Mouse (Mus musculus) frontal cortex, postnatal 25 days (tissue): ENCODE measurements around the gene Mitf.
A peak's percentile ranks its signal among the peaks of the same experiment; 100 is the strongest.

Experiments used
- DNase-seq, 2 experiments: peaks; one replicate each; pipeline ENCODE4 v3.0.0; 2022; ENCODE audit warnings: low spot score in 2 of 2

Gene Mitf

DNA sequence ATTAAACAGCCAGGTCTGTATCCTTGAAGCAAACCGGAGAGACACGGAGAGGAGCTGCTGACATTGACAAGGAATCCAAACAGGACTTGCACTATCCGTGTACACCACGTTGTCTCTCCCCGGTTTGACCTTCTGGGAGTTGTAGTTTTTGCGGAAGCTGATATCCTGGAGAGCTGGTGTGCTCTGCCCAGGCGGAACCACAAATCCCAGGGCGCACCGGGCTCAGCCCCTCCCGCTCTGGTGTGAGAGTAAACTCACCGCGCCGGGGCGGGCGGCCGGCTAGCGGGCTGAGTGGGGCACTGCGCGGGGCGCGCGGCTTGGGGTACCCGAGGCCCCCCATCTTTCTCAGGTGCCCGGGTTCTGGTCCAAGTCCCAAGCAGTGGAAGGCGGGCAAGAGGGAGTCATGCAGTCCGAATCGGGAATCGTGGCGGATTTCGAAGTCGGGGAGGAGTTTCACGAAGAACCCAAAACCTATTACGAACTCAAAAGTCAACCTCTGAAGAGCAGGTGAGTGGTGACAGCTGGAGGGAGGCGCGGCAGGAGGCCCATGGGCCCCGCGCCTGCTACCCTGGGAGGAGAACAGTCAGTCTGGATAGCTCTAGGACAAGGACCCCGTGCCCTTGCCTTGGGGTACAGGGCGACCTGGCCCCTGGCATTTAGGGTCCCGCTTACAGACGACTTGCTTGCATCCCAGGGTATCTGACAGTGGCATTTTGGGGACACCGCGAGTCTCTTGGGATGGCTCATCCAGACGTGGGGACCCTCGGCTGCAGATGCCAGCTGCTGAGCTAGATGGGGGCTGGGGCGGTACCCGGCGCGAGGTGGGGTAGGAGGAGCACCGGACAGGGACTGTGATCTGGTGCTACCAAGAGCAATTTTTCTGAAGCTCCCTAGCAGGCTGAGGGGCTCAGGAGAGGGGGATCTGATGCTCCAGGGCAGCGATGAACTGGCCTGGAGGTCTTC lies at the start of gene Mitf:
Gene Mitf, plus strand, starts transcription at position 272 of the 963 bp plus-strand sequence.
- peak; percentile 79 to 87 for DNase-seq

DNA sequence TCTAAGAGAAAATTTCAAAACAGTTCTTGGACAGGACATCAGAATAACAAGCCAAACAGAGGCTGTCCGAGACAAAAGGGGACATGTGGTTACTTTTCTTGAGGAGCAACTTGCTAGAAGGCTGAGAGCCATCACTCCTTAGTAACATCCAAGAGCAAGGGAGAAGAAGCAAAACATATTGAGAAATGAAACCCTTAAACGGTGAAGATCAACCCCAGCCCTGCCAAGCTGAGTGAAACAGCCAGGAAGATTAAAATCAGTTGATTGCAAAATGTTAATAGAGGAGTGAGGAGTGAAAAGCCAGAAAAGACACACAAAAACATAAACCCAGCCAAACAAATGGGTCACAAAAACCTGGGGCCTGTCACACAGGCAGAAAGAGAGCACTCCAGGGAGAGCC lies 49.5 kb upstream of the Mitf start:
- no peak for DNase-seq

- no peak for DNase-seq
These were observed 48.0 kb upstream of the Mitf start for GRCm38 (mm10) chr6:97758884-97759283.

DNA sequence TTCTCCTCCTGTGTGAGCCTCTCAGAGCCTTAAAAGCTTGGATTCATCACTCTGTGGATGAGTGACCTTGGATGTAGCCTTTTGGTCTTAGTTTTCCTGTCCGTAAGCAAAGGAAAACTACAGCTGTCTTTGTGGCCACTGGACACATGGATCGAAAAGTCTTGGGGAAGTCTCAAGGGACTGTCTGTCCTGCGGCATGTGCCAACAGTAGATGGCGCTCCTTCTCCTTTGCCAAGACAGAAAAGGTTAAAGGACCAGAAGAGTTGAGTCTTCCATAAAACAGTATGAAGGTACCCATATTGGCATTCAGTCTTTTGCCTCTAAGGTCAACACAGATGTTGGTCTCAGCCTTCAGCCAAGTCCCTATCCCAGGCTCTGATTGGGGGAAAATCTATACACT lies 47.6 kb upstream of the Mitf start:
- peak; percentile 28 to 37 for DNase-seq

DNA sequence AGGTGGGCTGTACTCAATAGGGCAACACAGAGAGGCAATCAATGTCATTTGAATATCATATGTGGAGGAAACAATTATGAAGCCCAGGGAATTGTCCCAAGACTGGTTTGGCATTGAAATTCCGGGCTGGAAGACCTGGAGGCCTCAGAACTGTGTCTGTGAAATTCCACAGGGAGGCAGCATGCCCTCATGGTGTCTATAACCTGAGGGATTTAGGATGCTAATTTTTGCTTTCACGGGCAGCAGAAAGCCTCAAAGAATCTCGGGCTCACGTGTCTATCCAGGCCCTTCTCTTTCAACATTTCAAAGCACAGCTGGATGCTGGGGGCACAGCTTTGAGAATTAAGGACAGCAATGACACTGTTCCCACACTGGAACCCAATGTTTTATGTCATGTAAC lies 45.5 kb upstream of the Mitf start:
- peak; percentile 12 to 13 for DNase-seq

GRCm38 (mm10) chr6:97763970-97764369 lies 42.9 kb upstream of the Mitf start:
- no peak for DNase-seq

DNA sequence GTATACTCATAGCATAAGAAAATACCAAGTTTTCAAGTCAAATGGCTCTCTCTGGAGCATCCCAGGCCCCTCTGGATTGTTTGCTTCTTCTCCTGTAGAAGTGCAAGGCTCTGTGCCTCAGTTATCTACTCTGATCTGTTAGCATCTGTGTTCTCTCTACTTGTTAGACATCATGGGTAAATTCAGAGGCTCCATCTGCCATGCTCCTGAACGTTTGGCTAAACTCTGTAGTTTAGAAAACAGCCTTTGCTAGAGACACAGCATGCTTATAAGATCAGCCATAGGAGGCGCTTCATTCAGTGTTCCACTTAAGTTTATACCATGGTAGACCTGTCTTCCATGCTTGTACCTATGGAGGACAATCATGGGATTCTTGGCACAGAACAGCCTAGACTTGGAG lies 39.0 kb upstream of the Mitf start:
- no peak for DNase-seq

DNA sequence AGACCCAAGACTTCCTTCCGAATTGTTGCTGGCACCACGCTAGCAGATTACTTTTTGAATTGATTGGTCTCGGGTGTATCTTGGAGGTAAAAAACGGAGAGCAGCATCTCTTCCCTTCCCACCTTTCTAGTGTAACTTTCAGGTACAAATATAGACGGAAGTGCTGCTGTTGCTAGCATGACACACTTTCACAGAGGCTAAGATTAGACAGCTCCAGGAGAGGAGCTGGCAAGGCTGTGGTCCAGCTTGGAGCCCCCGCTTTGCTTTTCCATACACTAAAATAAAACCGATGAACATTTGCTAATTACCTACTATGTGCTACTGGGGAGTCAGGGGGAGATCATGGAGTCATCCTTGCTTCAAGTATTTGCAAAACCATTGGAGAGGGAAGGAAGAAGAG lies 37.3 kb upstream of the Mitf start:
- DNase-seq = no peak

DNA sequence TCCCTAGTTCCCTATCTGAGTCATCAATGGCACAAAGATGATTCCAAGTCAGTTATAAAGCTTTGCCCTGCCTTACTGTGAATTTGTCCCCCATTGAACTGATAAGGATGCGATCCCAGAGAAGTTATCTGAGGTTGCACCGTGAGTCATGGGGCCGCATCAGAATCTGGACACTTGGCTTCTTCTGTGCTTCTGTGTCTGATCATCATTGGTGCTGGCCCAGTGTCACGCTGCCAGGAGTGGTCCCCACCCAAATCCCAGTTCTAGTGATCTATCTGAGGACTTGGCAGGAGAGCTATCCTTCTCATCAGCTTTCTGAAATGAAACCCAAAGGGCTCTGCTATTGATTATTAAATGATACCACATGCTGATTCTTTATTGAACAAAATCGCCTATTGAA lies 25.5 kb upstream of the Mitf start:
- DNase-seq = no peak

DNA sequence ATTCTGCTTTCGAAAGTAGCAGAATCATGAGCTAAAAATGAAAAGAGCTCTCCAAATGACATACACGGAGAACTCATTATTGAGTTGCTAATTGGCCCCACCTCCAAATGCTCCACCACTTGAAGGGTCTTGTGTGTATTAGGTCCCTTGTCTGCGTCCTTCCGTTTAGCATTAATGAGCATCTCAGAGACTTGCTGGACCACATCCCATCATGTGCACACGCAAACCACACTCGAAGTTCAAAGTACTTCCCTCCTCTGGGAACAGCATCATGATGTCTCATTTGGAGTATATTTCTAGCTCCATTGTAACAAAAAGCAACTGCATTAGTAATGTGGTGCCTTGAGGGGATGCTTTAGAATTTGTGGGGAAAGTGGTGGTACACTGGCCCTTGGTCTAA lies 24.6 kb upstream of the Mitf start:
- no peak for DNase-seq

DNA sequence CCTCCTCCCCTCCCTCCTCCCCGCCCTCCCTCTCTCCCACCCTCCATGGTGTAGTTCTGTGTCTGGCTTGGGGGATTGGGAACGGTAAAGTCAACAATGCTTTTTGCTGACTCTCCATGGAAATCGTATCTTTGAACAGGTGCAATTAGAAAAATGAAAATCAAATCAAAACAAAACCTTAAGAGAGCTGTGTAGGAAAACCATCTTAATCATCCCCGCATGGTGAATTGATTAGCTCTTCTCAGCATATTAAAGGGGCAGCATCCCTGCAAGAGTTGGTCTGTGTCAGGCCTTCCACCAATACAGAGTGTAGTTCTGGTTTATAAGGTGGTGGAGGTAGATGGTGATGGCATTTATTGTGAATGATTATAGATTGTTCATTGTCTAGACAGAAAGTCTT lies 20.0 kb upstream of the Mitf start:
- no peak for DNase-seq

- DNase-seq = no peak
These were observed 18.4 kb upstream of the Mitf start for GRCm38 (mm10) chr6:97788361-97788974.

- no peak for DNase-seq
These were observed 17.2 kb upstream of the Mitf start for GRCm38 (mm10) chr6:97789700-97790099.

DNA sequence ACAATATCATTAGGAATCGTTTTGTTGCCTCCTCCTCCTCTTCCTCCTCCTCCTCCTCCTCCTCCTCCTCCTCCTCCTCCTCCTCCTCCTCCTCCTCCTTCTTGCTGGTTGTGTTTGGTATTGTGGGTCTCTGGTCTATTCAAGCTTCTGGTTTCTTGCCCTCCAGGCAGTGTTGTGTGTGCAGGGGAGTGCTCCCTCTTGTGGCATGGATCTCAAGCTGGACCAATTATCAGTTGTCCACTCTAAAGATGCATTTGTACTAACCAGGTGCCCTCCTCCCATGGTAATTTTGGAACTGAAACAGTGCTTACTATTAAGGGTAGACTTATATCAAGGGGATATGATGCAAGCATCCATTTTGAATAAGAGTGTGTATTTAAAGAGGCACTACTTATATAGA lies 14.7 kb upstream of the Mitf start:
- no peak for DNase-seq

GRCm38 (mm10) chr6:97795175-97795574 lies 11.7 kb upstream of the Mitf start:
- no peak for DNase-seq

GRCm38 (mm10) chr6:97800615-97801014 lies 6.2 kb upstream of the Mitf start:
- DNase-seq = no peak

- DNase-seq = no peak
These were observed 801 bp upstream of the Mitf start for GRCm38 (mm10) chr6:97806051-97806450.

DNA sequence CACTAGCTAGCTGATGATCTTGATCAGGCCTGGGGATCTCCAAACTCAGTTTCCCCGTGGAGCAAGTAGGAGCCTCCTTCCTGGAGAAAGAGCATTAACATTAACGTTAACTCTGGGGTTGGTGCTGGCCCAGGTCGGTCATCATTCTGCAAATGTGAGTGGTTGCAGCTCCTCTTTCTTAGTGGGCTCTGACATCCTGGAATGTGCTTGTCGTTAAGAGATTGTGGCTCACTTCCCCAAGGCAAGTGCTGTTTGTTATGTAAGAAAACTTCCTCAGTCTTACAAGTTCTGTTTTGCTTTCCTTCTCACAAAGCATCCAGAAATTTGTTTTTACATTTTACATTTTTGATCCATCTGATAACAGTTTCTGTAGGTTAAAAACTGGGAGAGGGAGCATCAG lies 7.3 kb downstream of the Mitf start:
- DNase-seq = no peak

GRCm38 (mm10) chr6:97815723-97816122 lies 8.9 kb downstream of the Mitf start:
- DNase-seq = no peak

DNA sequence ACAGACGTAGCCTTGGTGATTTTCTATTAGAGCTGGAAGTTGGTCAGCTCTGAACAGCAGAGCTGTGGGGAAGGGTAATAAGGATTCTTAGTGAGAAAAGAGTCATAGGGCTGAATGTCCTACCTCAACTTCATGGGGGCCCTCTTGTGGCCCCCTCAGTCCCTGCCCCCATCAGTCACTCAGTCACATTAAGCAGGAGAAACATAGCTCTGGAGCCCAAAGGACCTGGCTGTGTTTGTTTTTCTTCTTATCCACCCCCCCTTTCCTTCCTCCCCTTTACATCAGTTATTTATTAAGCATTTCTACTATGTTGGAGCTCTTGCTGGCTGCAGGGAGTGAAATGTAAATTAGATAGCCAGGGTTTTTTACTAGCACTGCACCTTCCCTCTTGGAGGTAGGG lies 10.0 kb downstream of the Mitf start:
- DNase-seq = no peak

DNA sequence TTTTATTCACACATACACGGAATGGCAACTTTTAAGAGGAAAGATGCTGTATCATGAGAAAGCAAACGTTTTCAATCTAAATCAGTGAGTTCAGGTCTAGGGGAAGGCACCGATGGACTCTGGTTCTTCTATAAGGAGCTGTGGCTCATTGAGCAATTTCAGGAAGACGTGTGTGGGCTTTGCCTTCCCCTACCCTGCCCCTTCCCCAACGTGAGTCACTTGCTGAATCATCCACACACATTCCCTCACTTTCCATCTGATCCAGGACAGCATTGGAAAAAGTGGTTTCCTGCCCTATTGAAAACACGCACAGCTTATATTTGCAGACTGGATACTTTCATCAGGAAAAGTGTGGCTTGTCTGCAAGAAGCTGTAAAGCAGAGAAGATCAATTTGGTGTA lies 11.3 kb downstream of the Mitf start:
- no peak for DNase-seq

- DNase-seq = no peak
These were observed 12.1 kb downstream of the Mitf start for GRCm38 (mm10) chr6:97818948-97819347.

GRCm38 (mm10) chr6:97820505-97820904 lies 13.7 kb downstream of the Mitf start:
- no peak for DNase-seq
